Mouse (Mus musculus) lung, postnatal 36 days (tissue): ENCODE data around the gene Med11.
"Not testable (repeated sequence)": the region's sequence is repeated elsewhere in the genome, so short reads cannot be mapped to it uniquely, and the experiment has no call there.

Source experiments
- DNase-seq: peaks from one replicate; pipeline ENCODE4 v3.0.0; 2022; ENCODE audit warnings: mixed read lengths

The Med11 gene

GRCm38 (mm10) chr11:70451797-70452498, at the start of gene Med11:
Gene Med11, plus strand, starts transcription at chr11:70451919.
- peak; percentile 99 for DNase-seq

GRCm38 (mm10) chr11:70403598-70403997, 48.1 kb upstream of the Med11 start:
- DNase-seq = peak; percentile 35

GRCm38 (mm10) chr11:70409594-70410296, 42.0 kb upstream of the Med11 start, which contains the start of gene Pelp1:
Gene Pelp1, minus strand, starts transcription at chr11:70410031.
- peak; percentile 85 for DNase-seq

- no peak for DNase-seq
These were observed 41.4 kb upstream of the Med11 start for GRCm38 (mm10) chr11:70410297-70410643.

- DNase-seq = no peak
These were observed 39.1 kb upstream of the Med11 start for GRCm38 (mm10) chr11:70412591-70412990.

- peak; percentile 92 for DNase-seq
These were observed 37.8 kb upstream of the Med11 start for GRCm38 (mm10) chr11:70413961-70414360.

GRCm38 (mm10) chr11:70418199-70418598, 33.5 kb upstream of the Med11 start:
- DNase-seq = no peak

- no peak for DNase-seq
These were observed 32.2 kb upstream of the Med11 start for GRCm38 (mm10) chr11:70419486-70419885.

- DNase-seq = not testable (repeated sequence)
These were observed 25.1 kb upstream of the Med11 start for GRCm38 (mm10) chr11:70426598-70426997.

GRCm38 (mm10) chr11:70431574-70431973, 20.1 kb upstream of the Med11 start:
- DNase-seq = no peak

GRCm38 (mm10) chr11:70432048-70432894, 19.4 kb upstream of the Med11 start, which contains the start of gene Arrb2:
Gene Arrb2, plus strand, starts transcription at chr11:70432635.
- DNase-seq = peak; percentile 98

- peak; percentile 51 for DNase-seq
These were observed 18.7 kb upstream of the Med11 start for GRCm38 (mm10) chr11:70432895-70433568.

- DNase-seq = no peak
These were observed 18.2 kb upstream of the Med11 start for GRCm38 (mm10) chr11:70433569-70433943.

- no peak for DNase-seq
These were observed 17.8 kb upstream of the Med11 start for GRCm38 (mm10) chr11:70433951-70434350.

GRCm38 (mm10) chr11:70435476-70435875, 16.2 kb upstream of the Med11 start:
- DNase-seq = no peak

GRCm38 (mm10) chr11:70437426-70437825, 14.3 kb upstream of the Med11 start:
- no peak for DNase-seq

GRCm38 (mm10) chr11:70438728-70439374, 12.9 kb upstream of the Med11 start:
- DNase-seq = no peak

GRCm38 (mm10) chr11:70440637-70441036, 11.1 kb upstream of the Med11 start:
- no peak for DNase-seq

- DNase-seq = no peak
These were observed 9.8 kb upstream of the Med11 start for GRCm38 (mm10) chr11:70441882-70442281.

GRCm38 (mm10) chr11:70443964-70444363, 7.8 kb upstream of the Med11 start:
- no peak for DNase-seq

GRCm38 (mm10) chr11:70444667-70445066, 7.1 kb upstream of the Med11 start:
- peak; percentile 70 for DNase-seq

- DNase-seq = no peak
These were observed 5.0 kb upstream of the Med11 start for GRCm38 (mm10) chr11:70446756-70447155.
